Mouse (Mus musculus) neural tube, embryonic 10.5 days (tissue): ENCODE results near the gene Ugt1a10.

Source experiments
- DNase-seq: peaks from one replicate; pipeline ENCODE4 v3.0.0-alpha.2; 2017; ENCODE audit warnings: low spot score; ENCODE audit errors: extremely low spot score

Gene Ugt1a10

GRCm38 (mm10) chr1:88230421-88230820 lies 175.2 kb downstream of the Ugt1a10 start:
- no peak for DNase-seq

GRCm38 (mm10) chr1:88230981-88231802 lies 176.0 kb downstream of the Ugt1a10 start:
- no peak for DNase-seq

DNA sequence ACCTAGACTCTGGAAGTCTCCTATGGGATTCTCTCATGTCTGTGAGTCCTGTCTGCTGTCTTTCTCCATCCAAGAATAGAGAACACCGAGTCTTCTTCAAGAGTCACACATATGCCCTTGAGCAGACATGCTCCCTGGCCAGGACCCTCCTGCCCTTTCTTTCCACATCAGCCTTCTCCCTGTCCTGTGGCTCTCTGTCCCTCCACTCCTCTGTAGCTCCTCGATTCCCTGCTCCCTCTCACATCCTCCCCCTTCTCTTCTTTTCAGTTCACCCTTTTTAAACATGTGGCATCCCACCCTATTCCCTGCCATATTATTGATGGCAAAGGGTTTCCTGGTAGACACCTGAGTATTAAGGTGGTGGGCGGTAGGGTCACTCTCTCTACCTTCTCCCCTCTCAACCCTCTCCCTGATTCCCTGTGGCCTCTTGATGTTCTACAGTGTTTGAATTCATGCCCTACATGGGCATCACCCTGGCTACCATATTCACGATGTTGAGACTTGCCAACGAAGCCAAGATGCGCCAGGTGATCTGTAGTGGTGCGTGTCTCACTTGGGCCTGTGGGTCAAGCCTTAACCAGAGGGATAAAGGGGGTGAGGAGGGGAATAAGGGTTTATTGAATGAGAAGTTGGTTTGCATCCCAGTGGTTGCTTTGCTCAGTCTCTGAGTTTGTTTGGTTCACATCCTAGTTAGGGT lies 176.8 kb downstream of the Ugt1a10 start:
- DNase-seq, result no peak

DNA sequence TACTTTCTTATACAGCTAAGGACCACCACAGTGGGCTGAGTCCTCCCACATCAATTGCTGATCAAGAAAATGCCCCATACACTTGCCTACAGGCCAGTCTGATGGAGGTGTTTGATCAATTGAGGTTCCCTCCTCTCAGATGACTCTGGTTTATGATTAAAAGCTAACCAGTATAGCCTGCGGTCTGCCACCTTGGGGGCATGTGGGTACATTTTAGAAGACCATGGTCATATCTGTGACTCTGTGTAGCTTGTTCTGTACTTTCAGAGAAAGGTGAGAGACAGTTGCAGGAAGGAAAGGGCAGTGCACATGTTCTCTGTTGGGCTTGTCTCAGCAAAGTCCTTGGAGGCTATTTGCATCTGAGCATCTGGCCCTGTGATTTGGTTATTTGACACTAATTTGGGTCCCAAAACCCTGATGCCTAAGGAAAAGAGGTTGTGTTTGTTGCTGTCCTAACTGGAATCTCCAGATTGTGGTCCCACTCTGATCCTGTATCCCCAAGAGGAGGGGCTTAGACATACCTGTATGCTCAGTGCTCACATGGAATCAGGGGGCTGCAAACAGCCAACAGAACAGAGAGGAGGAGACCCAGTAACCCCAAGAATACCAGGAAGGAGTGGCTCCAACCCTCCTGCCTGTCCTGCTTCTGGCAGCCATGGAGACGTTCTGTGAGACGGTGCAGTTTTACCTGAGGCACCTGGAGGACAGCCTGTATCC lies 177.6 kb downstream of the Ugt1a10 start:
- no peak for DNase-seq

GRCm38 (mm10) chr1:88233421-88234247 lies 178.4 kb downstream of the Ugt1a10 start:
- no peak for DNase-seq

DNA sequence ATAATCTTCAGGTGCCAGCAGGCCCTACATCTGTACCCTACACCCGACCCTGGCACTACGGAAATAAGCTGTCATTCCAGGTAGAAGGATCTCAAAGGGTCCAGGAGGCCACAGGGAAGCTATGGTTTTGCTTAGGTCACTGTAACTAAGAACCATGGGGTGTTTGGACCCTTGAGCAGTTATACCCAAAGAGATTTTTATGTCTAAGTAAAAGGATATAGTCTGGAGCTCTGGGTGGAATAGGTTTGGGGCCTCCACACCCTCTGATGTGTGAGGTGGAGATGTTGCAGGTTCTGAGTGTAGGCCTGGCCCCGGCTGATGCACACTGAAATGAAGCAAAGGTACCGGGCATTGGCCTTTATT lies 179.0 kb downstream of the Ugt1a10 start:
- no peak for DNase-seq

DNA sequence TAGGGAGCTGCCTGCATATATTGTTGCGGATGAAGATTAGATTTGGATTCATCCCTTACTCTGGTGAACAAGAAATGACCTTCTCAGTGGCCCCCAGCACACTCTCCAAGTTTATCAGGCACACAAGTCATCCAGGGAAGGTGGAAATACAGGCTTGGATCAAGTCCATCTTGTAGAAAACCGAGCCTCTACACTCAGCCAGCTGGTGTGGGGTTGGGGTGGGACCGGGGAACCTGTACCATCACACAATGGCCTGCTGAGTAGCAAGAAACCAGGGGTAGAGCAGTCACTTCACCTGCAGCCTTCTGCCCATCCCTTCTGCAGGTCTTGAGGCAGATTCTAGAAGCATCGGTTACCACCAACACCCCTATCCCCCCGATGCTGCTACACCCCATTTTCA lies 179.5 kb downstream of the Ugt1a10 start:
- DNase-seq, result no peak

- DNase-seq, result no peak
These were observed 180.1 kb downstream of the Ugt1a10 start for GRCm38 (mm10) chr1:88235046-88235893.

GRCm38 (mm10) chr1:88235894-88236415 lies 180.8 kb downstream of the Ugt1a10 start:
- DNase-seq, result no peak

GRCm38 (mm10) chr1:88237311-88237710 lies 182.1 kb downstream of the Ugt1a10 start:
- no peak for DNase-seq

DNA sequence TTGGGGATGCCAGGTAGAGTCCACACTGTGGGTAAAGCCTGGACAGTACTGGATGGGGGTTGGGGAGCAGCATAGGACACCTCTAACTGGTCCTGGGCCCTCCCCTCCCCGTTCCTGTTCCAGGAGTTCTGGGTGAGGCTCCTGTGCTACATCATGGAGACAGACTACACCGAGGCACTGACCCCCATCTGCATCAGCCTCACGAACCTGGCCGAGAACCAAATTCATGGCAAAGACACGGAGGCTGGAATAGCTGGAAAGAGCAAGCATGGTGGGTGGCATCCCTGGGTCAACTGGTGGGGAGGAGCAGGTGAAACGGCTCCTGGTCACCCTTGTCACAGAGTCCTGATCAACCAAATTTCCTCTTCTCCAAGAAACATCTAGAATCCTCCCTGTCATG lies 183.6 kb downstream of the Ugt1a10 start:
- DNase-seq, result no peak

- no peak for DNase-seq
These were observed 184.9 kb downstream of the Ugt1a10 start for GRCm38 (mm10) chr1:88240072-88240471.

- no peak for DNase-seq
These were observed 185.4 kb downstream of the Ugt1a10 start for GRCm38 (mm10) chr1:88240579-88240978.

DNA sequence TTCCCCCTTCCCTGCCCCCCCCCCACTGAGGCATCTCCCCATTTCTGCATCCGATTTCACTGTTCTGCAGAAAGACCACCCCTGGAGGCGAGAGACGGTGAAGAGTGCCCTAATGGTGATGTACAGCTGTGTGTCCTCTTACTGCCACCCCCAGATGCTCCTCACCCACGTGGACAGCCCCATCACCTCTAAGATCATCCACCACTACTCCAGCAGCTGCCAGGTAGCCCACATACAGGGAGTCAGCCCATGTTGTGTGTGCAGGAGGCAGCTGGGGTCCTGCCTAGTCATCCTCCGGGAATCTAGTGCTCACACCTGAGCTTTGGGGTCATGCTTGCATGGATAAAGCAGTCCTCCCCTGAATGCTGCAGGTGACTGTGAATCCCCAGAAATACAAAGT lies 188.7 kb downstream of the Ugt1a10 start:
- DNase-seq, result no peak

DNA sequence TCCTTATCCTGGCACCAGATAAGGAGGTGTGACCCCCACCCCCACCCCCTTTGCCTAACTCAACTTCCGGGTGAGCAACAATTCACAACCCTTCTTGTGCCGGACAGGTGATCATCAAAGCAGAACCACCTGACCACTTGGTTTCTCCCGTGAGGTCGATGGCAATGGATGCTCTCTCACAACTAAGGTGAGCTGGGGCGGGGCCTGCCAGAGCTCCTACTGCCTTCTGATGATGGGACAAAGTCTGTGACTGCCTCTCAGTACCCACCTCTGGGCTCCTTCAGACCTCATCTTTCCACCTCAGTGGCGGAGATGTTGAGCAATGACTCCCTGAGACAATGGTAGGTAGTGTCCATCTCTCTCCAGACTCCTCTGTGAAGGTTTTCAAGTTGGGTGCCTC lies 190.7 kb downstream of the Ugt1a10 start:
- DNase-seq, result no peak

DNA sequence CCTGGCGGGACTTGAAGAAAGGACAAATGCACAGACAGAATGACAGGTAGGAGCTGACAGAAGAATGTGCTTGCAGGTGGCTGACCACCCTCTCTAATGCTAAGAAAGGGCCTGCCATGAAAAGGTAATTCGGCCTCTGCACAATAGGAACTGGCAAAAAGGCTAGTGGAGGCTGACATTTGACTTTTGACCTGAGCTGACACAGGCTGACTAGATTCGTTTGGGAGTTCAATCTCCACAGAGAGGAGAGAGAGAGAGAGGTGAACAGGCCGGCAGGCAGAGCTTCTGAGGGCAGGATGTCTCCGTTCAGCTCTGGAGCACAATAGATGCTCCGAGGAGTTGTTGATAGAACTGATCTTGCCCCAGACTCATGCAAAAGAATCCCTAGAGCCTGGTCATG lies 191.2 kb downstream of the Ugt1a10 start:
- no peak for DNase-seq

DNA sequence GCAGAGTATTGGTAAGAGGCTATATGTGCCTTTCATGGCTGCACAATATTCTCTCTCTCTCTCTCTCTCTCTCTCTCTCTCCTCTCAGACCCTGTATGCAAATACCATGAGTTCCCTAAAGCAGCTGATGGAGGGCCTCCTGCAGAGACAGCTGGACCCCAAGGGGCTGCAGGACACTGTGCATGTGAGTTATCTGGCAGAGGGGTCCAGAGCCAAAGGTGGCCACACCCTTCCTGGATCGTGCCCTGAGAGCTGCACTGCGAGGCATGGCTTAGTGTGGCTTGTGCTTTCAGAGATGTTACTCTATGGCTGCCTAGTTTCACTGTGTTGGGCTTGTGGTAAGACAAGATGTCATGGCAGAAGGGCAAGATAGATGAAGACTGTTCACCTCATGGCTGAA lies 192.5 kb downstream of the Ugt1a10 start:
- no peak for DNase-seq

- DNase-seq, result no peak
These were observed 193.5 kb downstream of the Ugt1a10 start for GRCm38 (mm10) chr1:88248658-88249057.

GRCm38 (mm10) chr1:88249596-88249995 lies 194.4 kb downstream of the Ugt1a10 start:
- no peak for DNase-seq

GRCm38 (mm10) chr1:88250023-88250422 lies 194.8 kb downstream of the Ugt1a10 start:
- no peak for DNase-seq
